Mouse (Mus musculus) forebrain, embryonic 16.5 days (tissue): ENCODE results near the gene Rbm44. TPM values are rescaled to one million over a fixed set of nuclear protein-coding genes. Genes with fewer than 3 reads are reported as not detected.

Experiments used
- ATAC-seq: fragments of 200-750 bp; cut with Nextera tagmentation; 2 replicates; pipeline ENCODE4 v1.8.0; 2017; ENCODE audit warnings: mild to moderate bottlenecking, moderate library complexity
- H3K27ac ChIP-seq: fragments of 300-500 bp; sonication (generic); 2 replicates; pipeline ENCODE4 v1.5.1; 2014; ENCODE audit warnings: low read length, control low read depth
- H3K27me3 ChIP-seq: fragments of 300-500 bp; sonication (generic); replicated peaks from 2 replicates; pipeline ENCODE4 v1.6.1; 2014; ENCODE audit warnings: low read length; ENCODE audit not compliant: control insufficient read depth, insufficient read depth
- H3K36me3 ChIP-seq: fragments of 300-500 bp; sonication (generic); 2 replicates; pipeline ENCODE4 v1.6.1; 2014; ENCODE audit not compliant: control insufficient read depth, insufficient read depth
- H3K4me1 ChIP-seq: fragments of 300-500 bp; sonication (generic); replicated peaks from 2 replicates; pipeline ENCODE4 v1.6.1; 2014; ENCODE audit warnings: low read length; ENCODE audit not compliant: control insufficient read depth, insufficient read depth
- H3K4me2 ChIP-seq: fragments of 300-500 bp; sonication (generic); 2 replicates; pipeline ENCODE4 v1.6.1; 2014; ENCODE audit warnings: mild to moderate bottlenecking, low read length, control low read depth
- H3K4me3 ChIP-seq: fragments of 300-500 bp; sonication (generic); replicated peaks from 2 replicates; pipeline ENCODE4 v1.5.1; 2014; ENCODE audit warnings: mild to moderate bottlenecking, low read length, control low read depth
- H3K9ac ChIP-seq: fragments of 300-500 bp; sonication (generic); replicated peaks from 2 replicates; pipeline ENCODE4 v1.6.1; 2014; ENCODE audit warnings: low read depth, low read length, control low read depth
- H3K9me3 ChIP-seq: fragments of 300-500 bp; sonication (generic); 2 replicates; pipeline ENCODE4 v1.6.1; 2016; ENCODE audit warnings: low read length; ENCODE audit not compliant: control insufficient read depth
- WGBS: fragments of 180-500 bp; shearing (Covaris S2); extraction: QIAGEN DNeasy Blood & Tissue Kit; methylation state at CpG from one replicate; pipeline ENCODE4 v1.1.7; 2014; 5-methylcytosine and 5-hydroxymethylcytosine counted together
- polyA plus RNA-seq: library from polyadenylated mRNA; unstranded; fragments of >200 nt; fragmentation: Nextera tagmentation; extraction: Ambion mirVana; gene quantifications from 2 replicates; pipeline ENCODE4 v1.2.1, GENCODE M21; 2015

Rbm44 gene
- polyA plus RNA-seq, 1 experiment from 2014 or later: 0.11 TPM

DNA sequence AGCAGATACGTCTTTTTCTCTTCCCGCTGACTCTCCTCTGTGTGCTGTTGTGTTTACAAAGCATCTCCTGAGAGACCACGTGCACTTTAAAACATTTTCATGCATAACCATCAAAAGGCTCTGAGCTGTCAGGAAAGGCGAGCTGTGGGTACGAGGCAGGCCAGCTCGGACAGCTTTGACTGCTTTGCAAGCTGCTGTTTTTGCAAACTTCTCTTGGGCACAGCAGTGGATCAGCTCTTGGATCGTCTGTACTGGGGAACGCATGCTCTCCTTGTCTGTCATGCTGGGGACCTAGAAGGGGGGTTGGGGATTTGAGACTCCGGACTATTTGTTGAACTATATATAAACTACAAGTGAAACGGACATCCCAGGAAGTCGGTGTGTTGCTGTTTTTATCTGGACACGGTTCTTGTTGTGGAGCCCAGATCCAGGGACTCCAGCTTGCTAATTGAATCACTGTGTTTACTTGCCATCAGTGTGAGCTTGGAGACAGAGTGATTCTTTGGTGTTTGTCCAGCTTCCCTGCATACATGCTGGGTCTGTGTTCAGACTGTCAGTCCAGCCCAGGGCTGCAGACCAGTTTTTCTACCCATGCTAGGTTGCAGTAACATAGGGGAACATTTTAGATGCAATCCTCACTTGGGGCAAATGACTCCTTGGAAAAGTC, 37.0 kb downstream of the Rbm44 start:
- Histone ChIP-seq H3K9ac (no peak overlapping the region), H3K36me3 (no peaks in the 10 kb centered on the region), H3K4me2 (no peak overlapping the region), H3K27ac (no peak overlapping the region), H3K4me1 (peaks cover 10% of the 10 kb centered on the region), H3K4me3 (no peak overlapping the region), H3K9me3 (no peaks in the 10 kb centered on the region), H3K27me3 (peaks cover 11% of the 10 kb centered on the region; the same call in 1 of the 2 replicates)
- WGBS: 56% methylated on average over 12 of the region's 12 CpGs
- no peak for ATAC-seq

DNA sequence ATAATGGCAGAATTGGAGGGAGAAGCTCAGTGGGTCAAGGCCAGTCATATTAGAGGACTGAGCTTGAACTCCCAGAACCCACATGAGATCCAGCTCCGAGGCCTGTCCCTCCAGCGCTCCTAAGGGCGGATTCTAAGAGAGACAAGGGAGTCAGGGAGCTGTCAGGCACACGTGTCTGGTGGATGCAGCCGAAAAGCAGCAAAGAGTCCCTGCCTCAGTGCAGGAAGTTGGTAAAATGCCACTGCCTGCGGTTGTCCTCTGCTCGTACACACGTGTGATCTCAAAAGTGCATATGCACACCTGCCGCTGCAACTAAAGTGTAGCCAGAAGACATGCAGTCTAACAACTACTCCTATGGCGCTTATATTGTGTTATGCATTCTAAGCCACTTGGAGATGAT, 38.4 kb downstream of the Rbm44 start:
- Histone ChIP-seq H3K27ac (no peak overlapping the region), H3K4me2 (no peak overlapping the region), H3K4me1 (peaks cover 10% of the 10 kb centered on the region), H3K9me3 (no peaks in the 10 kb centered on the region), H3K36me3 (no peaks in the 10 kb centered on the region), H3K9ac (no peak overlapping the region), H3K4me3 (no peak overlapping the region), H3K27me3 (peaks cover 11% of the 10 kb centered on the region; the same call in 1 of the 2 replicates)
- ATAC-seq: no peak
- 85% methylated on average over 10 of the region's 10 CpGs for WGBS

DNA sequence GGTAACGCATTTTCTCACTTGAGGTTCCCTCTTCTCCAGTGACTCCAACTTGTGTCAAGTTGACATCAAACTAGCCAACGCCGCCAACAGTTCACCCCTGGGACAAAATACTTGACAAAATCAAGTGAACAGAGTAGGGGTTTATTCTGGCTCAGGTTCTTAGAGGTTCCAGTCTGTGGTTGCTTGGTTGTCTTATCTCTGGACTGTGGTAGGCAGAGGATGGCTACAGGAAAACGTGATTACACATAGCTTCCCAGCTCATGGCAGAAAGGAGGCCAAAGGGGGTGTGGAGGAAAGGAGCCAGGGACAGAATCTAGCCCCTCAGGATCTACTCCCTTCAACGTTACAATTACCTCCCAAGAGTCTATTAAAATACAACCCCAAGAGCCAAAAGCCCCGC, 41.8 kb downstream of the Rbm44 start:
- Histone ChIP-seq H3K9ac (no peak overlapping the region), H3K36me3 (no peaks in the 10 kb centered on the region), H3K4me2 (no peak overlapping the region), H3K27ac (no peak overlapping the region), H3K4me3 (no peak overlapping the region), H3K4me1 (peaks cover under 1% of the 10 kb centered on the region; the same call in 1 of the 2 replicates), H3K9me3 (no peaks in the 10 kb centered on the region), H3K27me3 (no peaks in the 10 kb centered on the region)
- 86% methylated on average over 6 of the region's 6 CpGs for WGBS
- no peak for ATAC-seq

DNA sequence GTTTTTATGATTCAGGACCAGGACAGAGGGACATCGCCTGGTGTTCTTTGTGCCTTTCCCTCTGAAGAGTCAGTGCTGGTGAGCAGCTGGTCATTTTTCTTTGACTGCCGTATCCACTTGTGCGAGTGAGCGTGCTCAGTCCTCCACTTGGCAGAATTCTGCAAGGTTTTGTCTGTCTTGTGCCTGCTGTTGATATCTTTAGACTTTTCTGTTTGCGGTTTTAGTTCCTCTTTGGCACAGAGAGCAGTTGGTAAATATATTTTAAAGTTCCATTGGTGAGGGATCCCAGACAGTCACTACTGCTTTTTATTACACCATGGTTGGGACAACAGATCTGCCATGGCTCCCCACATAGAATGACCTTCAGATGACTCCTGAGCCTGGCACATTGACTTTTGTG, 42.4 kb downstream of the Rbm44 start:
- Histone ChIP-seq H3K4me3 (no peak overlapping the region), H3K9me3 (no peaks in the 10 kb centered on the region), H3K27ac (no peak overlapping the region), H3K27me3 (no peaks in the 10 kb centered on the region), H3K9ac (no peak overlapping the region), H3K4me1 (no peaks in the 10 kb centered on the region), H3K4me2 (no peak overlapping the region), H3K36me3 (no peaks in the 10 kb centered on the region)
- no peak for ATAC-seq
- whole genome bisulfite sequencing: 95% methylated on average over 5 of the region's 5 CpGs

DNA sequence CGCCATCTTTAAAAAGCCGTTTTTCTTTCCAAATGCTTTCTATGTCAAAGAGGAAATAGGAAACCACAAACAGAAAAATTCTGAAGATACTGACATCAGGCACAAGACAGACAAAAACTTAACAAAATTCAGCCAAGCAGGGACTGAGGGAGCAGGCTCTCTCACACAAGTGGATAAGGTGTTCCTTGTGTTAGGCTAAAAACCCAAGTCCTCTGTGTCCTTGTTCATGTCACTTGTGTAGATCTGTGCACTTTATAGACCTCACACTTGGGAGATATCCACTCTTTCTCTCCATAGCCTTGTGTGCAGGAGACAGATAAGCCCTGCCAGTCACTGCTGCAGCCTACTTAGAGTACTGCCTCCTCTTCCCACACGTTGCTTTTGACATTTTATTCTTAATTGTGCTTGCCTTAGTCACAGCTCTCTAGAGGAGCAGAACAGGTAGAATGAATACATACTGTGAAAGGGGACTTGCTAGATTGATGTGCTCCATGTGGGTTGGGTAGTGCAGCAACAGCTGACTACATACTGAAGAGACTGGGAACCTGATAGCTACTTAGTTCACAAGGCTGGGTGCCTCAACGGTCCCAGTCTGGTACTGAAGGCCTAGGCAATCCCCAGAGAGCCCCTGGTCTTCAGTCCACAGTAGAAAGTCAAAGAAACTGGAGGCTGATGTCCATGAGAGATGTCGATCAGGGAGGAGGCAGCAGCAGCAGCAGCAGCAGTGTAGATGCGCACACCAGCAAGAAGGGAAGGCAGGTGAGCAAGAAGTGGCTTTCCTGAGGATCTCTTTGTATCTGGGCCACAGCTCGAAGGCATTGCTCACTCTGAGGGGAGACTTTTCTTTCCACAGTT, 43.1 kb downstream of the Rbm44 start:
- H3K9me3 ChIP-seq: no peaks in the 10 kb centered on the region
- no peak overlapping the region for H3K9ac ChIP-seq
- WGBS: 82% methylated on average over 7 of the region's 7 CpGs
- no peaks in the 10 kb centered on the region for H3K4me1 ChIP-seq
- ATAC-seq: no peak
- no peaks in the 10 kb centered on the region for H3K36me3 ChIP-seq
- H3K4me2 ChIP-seq: no peak overlapping the region
- no peaks in the 10 kb centered on the region for H3K27me3 ChIP-seq
- no peak overlapping the region for H3K4me3 ChIP-seq
- H3K27ac ChIP-seq: no peak overlapping the region

DNA sequence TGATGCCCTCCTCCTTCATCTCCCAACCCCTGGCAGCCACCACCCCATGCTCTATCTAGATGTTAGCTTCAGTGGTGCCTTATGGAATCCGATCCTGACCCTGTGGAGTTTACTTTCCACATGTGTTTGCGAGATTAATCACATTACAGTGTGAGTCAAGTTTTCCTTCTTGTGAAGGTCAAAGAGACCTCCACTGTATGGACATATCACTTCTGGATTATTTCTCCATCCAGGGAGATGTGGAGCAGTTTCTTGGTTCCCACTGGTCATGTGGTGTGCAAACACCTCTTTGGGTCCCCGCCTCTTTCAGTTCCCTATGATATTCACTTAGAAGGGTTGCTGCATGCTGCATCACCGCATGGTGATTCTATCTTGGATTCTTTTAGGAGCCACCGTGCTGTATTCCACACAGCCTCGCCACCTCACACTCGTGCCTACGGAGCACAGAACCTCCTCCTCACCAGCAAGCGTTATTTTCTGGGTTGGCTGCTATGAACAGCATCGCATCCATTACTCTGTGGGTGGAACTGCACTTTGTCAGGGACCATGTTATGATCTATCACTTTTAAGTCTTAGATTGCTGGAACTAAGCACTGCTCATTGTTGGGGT, 44.1 kb downstream of the Rbm44 start:
- Histone ChIP-seq H3K27ac (no peak overlapping the region), H3K9ac (no peak overlapping the region), H3K4me2 (no peak overlapping the region), H3K27me3 (no peaks in the 10 kb centered on the region), H3K4me1 (no peaks in the 10 kb centered on the region), H3K9me3 (no peaks in the 10 kb centered on the region), H3K4me3 (no peak overlapping the region), H3K36me3 (no peaks in the 10 kb centered on the region)
- ATAC-seq: no peak
- 94% methylated on average over 10 of the region's 10 CpGs for WGBS

DNA sequence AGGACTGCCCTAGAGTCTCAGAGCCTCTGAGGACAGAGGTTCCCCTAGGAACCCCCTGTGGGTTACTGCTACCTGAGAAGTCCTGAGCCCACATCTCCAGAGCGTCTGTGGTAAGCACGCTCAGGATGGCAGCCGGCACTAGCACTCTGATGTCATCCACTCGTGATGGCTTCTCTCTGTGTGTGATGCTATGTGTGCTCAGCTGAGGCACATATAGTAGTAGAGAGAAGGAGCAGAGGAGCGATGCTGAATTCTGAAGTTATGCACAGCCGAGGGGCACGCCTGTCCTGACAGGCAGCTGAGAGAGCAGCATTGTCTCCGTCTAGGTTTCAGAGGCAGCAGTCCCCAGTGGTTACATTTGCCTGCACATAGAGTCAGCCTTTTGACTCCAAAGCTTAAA, 47.3 kb downstream of the Rbm44 start:
- WGBS: 84% methylated on average over 8 of the region's 8 CpGs
- Histone ChIP-seq H3K9me3 (no peaks in the 10 kb centered on the region), H3K4me3 (no peak overlapping the region)

DNA sequence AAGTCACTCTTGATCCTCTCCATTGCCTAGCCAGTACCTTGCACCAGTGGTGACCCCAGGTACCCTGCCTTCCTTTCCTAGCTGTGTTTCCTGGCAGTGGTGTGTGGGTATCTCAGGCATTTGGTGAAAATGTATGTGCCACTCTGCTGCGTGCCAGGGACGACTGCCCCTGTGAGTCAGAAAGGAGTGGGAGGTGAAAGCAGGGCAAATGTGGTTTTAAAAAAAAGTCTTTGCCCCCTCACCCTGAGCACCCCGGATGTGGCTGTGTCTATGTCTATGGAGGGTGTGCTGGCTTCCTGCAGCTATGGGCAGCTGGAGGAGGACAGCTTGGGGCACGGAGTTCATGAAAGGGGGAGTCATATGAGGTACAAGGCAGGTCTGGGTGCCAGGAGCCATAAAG, 48.4 kb downstream of the Rbm44 start:
- 86% methylated on average over 4 of the region's 4 CpGs for WGBS
- no peaks in the 10 kb centered on the region for H3K27me3 ChIP-seq
- no peak overlapping the region for H3K27ac ChIP-seq
- ATAC-seq: no peak
- H3K4me2 ChIP-seq: no peak overlapping the region
- H3K4me1 ChIP-seq: no peaks in the 10 kb centered on the region
- H3K4me3 ChIP-seq: no peak overlapping the region
- H3K9ac ChIP-seq: no peak overlapping the region
- no peaks in the 10 kb centered on the region for H3K36me3 ChIP-seq
- no peaks in the 10 kb centered on the region for H3K9me3 ChIP-seq

More for the DNA sequence above, 47.3 kb downstream of the Rbm44 start:
- Histone ChIP-seq H3K9ac (no peak overlapping the region), H3K36me3 (no peaks in the 10 kb centered on the region), H3K4me1 (no peaks in the 10 kb centered on the region), H3K4me2 (no peak overlapping the region), H3K27me3 (no peaks in the 10 kb centered on the region), H3K27ac (no peak overlapping the region)
- no peak for ATAC-seq

DNA sequence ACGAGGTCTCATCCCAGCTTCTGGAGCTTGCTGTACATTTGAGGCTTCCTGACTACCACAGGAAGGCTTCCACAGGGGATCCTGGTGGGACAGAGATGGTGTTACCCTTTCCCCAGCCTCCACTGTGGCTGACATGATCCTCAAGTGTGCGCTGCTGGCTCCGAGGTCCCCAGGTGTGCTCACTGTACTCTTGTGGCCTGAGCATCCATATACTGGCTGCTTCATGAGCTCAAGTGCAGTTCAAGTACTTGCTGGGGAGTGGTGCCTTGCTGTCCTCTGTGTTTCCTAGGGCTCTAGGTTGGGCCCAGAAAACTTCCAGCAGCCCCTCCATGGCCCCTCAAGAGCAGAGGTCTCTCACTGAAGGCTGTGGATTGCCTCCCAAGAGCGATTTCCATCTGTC, 48.8 kb downstream of the Rbm44 start:
- Histone ChIP-seq H3K27me3 (no peaks in the 10 kb centered on the region), H3K27ac (no peak overlapping the region), H3K4me1 (no peaks in the 10 kb centered on the region), H3K9me3 (no peaks in the 10 kb centered on the region), H3K9ac (no peak overlapping the region), H3K4me3 (no peak overlapping the region), H3K36me3 (no peaks in the 10 kb centered on the region), H3K4me2 (no peak overlapping the region)
- ATAC-seq: no peak
- WGBS: 86% methylated on average over 4 of the region's 4 CpGs
